Mouse (Mus musculus): ENCODE data around the gene 4930402F06Rik.

The 4930402F06Rik gene

DNA sequence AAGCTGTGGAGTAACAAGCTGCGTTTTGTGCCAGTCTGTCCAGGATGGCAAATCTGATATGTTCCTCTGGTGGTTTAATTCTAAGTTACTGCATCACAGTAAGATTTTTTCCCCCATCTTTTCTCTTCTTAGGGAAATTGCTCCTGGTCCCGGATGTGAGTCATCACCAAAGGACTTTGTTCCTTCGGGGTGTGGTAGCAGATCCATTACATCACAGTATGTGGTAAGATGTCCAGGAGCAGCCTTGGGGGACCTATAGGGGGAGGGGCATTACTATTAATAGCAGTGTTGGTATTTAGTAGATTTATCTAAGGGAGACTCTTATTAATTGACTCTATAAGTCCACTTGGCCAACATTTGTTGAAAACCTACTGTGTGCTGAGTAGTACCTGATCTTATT lies 54.4 kb downstream of the 4930402F06Rik start:
- DNase-seq (ENCODE audit: low read depth, low spot score), result peak; percentile 93

DNA sequence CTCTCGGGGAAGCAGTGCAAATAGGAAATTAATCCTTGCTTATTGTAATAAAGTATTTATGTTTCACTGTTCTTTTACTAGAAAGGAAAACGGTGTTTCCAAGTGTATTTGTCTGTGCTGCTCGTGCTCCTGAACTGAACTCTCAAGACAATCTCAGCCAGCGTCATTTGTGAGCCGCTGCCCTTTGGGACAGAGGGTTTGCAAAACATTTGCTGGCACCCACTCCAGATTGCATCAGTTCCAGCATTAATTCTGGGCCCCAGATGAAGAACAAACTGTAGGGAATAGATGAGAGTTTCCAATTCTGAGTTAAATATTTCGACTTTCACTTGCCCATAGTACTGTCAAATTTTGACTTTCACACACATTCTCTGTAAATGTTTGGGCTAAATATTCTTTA lies 58.3 kb downstream of the 4930402F06Rik start:
- peak; percentile 28 for DNase-seq (ENCODE audit: low read depth, low spot score)

DNA sequence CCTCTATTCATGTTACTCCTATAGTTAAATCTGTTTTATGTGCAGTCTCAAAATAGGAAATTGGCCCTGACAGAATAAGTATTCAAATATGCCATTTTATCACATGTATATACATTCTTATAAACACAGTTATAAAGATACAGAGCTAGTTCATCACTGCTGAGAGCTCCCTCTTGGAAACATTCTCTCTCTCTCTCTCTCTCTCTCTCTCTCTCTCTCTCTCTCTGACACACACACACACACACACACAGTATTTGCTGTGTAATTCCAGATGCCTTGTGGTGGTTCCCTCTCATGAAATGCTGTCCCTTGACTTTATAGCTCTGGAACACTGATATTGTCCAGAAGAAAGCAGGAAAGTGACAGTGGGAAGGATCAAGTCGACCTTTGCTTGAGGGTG lies 58.9 kb downstream of the 4930402F06Rik start:
- DNase-seq (ENCODE audit: low read depth, low spot score), result peak; percentile 25

DNA sequence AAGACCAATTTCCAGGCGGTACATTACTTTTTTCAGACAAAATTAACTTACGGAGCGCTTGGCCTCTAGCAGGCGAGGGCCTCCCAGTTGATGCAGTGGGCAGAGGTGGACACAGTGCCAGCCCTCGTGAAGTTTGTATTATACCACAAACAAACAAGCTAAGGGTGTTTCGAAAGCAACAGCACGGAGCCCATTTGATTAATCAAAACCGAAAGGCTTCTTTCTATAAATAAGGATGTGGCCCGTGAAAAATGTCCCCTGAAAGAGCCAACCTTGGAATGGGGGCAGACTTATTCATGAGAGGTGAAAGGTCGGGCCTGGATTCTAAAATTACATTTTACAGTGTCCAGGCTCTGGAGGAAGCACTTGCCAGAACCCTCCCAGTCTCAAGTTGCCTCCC lies 59.6 kb downstream of the 4930402F06Rik start:
- no peak for DNase-seq (ENCODE audit: low read depth, low spot score)

DNA sequence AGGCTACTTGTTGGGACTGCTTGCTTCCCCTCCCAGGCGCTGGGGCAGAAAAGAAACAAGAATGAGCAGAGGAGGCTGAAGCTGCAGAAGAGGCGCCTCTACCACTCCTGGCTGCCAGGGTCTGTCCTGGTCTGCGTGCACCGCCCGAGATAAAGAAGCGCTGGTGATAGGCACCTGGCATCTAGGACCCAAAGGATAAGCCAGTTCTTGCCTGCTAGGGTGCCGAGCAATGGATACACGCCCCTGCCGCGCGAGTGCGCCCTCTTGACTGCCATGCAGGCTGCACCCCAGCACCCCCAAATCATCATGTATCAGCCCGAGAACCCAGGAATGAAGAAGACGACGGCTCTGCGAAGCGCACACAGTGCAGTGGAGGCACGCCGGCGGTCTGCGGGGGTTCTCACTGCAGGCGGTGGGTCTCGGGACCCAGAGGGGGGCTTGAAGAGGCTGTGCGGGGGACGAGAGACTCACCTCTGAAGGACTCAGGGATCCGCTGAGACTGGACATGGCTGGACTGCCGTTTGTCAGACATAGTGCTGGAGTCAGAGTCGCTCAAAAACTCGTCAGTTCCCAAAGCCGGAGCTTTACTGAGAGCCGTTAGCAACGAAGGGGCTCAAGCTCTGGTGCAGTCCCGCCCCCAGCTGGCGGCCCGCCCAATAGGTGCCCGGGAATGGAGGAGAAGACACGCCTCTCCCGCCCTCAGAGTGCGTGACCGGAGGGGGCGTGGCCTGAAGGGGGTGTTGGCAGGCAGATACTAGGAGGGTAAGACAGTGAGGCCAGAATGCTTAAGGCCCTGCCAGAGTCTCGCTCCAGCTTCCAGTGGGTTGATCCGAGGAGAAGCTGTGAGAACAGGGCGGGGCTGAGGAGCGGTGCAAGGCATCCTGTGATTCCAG lies 60.3 kb downstream of the 4930402F06Rik start, which contains the start of gene Stom:
Gene Stom, minus strand, starts transcription at position 589 of the 893 bp plus-strand sequence.
- DNase-seq (ENCODE audit: low read depth, low spot score), result peak; percentile 99

DNA sequence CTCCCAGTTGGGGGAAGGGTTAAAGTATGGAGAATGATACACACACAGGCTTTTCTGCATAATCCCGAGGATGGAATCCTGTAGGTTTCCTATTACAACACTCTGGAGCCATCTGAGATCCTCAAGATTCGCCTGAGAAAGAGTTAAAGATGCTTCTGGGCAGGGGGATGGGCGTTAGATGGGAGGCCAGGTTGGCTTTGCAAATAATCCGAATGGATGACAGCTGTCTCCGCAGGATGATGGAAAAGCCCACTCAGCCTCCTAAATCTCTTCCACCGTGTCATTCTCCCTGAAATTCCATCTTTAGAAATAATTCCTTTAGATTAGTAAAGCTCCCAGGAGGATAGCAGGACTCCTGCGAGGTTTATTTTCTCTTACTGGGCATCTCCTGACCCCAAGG lies 61.4 kb downstream of the 4930402F06Rik start:
- peak; percentile 42 for DNase-seq (ENCODE audit: low read depth, low spot score)

DNA sequence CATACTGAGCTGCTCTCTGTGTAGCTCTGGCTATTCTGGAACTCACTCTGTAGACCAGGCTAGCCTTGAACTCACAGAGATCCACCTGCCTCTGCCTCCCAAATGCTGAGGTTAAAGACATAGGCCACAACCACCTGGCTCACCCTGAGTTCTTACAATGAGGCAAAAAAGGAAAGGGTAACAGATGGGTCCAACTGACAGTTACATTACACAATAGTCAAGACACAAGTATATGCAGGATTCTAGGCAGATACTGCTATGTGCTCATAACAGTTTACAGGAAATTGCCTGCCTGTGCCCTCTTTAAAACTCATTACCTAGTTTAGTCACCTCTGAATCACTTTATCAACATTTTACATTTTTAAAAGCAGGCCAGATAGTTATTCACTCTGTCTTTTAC lies 63.3 kb downstream of the 4930402F06Rik start:
- no peak for DNase-seq (ENCODE audit: low read depth, low spot score)

DNA sequence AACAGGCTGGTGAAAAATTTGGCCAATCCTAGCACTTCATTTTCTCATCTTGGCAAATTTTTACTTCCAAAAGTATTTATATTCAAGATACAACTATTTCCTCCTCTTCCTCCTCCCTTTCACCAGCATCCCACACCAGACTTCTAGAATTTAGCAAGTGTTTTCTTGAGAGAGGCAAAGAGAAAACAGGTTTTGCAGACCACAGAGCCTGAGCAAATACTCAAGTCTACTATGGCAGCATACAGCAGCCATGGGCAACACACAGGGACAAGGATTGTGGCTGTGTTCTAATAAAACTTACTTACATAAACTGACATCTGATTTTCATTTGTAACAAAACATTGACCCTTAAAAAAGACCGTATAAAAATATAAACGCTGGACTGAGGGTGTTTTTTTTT lies 65.8 kb downstream of the 4930402F06Rik start:
- DNase-seq (ENCODE audit: low read depth, low spot score), result no peak

DNA sequence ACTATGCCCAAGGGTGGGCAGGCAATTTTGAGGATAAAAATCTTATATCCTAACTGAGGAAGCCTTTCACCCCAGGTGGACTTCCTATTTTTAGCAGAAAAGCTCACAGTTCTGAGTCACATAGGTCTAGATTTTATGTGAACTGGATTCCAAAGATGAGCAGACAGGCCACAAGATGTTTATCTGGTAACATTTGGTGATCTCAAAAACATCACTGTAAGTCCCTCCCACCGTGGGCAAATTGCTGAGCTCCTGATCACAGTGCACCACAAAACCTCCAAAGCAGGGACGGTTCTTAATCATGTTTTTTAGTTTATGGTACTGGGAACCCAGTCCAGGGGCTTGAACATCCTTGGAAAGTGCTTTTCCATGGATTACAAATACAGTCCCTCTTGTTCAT lies 67.9 kb downstream of the 4930402F06Rik start:
- DNase-seq (ENCODE audit: low read depth, low spot score), result no peak

DNA sequence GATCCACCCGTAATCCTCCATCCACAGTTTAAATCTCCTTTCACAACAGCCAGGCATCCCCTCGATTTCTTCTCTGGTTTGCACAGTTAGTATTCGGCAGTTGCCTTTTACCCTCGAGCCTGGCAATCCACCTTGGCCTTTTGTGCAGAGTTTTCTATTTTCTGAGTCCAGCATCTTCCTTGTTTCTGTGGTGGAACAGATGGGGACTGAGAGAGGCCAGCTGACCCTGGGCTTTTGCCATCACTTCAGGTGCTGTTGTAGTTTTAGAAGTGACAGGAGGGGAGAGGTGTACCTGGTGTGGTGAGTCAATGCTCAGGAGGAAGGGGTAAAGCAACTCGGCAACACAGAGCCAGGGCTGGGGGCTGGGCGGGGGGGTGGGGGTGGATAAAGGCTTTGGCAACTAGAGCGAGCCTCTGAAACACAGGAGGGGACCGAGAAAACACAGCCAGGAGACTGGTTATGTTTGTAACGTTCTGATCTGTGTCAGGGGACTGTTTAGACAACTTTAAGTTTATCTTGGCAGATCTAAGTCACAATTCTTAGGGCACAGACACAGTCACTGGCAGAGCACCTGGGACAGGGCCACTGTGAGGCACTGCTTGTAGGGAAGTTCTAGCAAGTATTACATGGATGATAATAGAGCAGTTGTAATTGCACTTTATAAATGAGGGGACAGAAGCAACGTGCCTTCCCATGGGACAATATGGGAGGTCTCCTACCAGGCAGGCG lies 68.7 kb downstream of the 4930402F06Rik start:
- DNase-seq (ENCODE audit: low read depth, low spot score), result no peak

DNA sequence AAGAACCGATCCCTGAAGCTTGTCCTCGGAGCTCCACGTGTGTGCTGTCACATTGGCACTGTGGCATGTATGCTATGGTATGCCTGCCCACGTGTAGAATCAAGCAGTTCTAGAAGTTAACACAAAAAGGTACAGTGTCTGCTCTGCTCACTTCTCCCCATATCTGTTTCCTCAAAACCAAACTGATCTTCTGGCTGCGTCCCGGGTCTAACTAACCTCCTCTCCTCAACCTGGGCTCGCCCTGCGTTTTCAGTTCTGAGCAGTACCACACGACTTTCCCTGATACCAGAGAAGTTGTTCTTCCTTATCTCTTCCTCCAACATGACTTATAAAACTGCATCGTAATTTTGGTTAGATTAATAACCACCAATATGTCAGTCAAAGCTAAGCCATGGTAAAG lies 69.4 kb downstream of the 4930402F06Rik start:
- no peak for DNase-seq (ENCODE audit: low read depth, low spot score)

DNA sequence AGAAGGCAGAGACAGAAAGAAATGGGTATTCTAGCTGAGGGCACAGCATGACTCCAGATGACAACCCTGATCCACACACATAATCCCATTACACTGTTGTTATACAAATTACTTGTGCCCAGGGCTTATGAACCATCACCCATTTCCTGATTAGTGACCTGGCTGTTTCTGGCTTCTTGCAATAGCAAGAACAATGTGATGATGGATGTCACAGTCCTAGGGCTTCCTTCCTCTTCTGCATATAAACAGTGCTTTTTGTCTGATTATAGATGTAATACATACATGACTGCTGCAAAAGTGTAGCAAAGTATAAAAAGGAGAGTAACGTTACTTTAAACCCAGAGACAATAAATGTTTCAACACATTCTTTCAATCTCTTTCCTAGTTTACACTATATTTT lies 70.0 kb downstream of the 4930402F06Rik start:
- DNase-seq (ENCODE audit: low read depth, low spot score), result no peak

DNA sequence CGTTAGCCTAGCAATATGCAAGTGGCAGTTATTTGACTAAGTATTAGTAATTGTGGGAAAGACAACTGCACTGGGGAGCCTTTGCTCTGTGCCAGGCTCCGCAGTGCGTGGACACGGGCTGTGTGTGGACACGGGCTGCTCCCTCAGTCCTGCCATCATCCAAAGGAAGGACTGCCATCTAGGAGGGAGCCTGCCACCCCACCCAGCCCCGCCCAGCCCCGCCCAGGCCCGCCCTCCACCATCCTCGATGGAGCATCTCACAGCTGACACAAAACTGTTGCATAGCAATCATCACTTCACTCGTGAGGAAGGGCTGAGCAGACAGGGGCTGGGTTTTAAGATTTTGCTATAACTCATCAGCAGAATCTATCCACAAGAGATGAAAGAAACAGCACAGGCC lies 71.0 kb downstream of the 4930402F06Rik start:
- no peak for DNase-seq (ENCODE audit: low read depth, low spot score)

Measured in 3T3-L1 (cell line).